Mouse (Mus musculus): Measurements from ENCODE around the gene Mtmr3.

Gene Mtmr3

GRCm38 (mm10) chr11:4522142-4522664 is 72.5 kb downstream of the Mtmr3 start:
- in situ Hi-C loops (cut with MboI) = no loop called here

DNA sequence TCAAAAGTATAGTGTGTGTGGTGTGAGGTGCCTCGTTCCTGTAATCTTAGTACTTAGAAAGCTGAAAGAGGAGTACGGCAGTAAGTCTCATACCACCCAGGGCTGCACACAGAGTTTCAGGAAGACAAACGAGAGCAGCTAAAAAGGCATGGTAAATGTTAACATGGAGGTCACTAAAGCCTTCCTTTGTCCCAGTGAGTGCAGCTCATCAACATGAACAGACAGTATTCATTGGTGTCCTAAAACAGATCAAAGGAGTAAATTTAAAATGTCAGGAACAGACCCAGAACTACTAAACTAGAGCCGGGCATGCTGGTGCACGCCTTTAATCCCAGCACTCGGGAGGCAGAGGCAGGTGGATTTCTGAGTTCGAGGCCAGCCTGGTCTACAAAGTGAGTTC is 75.7 kb downstream of the Mtmr3 start:
- in situ Hi-C loops (cut with MboI) = no loop called here

GRCm38 (mm10) chr11:4507421-4507820 is 87.2 kb downstream of the Mtmr3 start:
- in situ Hi-C loops (cut with MboI) = no loop called here

DNA sequence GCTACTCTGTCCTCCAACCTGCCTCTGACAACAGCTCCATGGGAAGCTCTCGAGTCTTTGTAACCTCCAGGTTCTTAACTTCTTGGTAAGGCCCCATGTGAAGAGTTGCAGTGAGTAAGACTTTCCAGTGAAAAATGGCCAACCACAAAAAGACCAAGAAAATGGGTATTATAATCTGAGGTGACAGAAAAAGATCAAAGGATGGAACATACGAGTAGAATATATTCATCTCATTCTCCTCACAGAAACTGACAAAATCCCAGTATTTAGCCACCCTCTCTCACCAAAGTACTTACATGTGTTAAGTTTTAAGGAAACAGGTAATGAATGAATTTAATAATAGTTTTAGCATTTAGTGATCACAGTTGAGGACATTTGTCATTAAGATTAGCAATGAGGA is 88.2 kb downstream of the Mtmr3 start:
- in situ Hi-C loops (cut with MboI) = no loop called here

- in situ Hi-C loops (cut with MboI) = no loop called here
Measured at GRCm38 (mm10) chr11:4502206-4502605, 92.5 kb downstream of the Mtmr3 start.

DNA sequence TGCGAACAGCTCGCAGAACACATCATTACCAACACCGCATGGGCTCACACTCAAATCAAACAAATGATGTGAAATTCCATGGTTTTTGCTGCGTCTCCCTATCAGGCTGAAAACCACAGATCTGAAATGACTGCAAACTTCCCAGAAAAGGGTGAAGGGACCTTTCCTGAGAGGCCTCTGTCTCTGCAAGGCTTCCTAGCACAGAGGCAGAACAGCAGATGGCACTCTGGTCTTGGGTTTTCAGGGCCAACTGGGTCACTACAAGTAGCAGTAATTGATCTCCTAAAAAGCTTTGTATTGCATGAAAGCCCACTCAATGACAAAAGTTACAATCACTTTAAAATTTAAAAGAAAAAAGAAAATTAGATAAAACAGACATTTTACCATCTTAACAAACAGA is 93.8 kb downstream of the Mtmr3 start:
- in situ Hi-C loops (cut with MboI) = no loop called here

DNA sequence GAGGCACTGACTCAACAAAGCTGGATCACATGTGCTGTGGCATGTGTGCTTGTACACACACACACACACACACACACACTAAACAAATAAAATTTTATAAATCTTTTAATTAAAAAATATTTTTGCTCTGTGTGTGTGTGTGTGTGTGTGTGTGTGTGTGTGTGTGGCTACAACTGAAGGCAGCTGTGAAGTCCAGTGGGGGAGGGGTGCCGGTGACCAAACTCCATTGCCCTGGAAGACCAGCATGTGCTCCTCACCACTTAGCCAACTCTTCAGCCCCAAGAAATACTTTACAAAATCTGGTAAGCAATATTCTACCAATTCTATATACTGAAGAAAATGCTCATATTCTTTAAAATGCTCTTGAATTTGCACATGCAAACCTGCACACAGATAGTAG is 94.4 kb downstream of the Mtmr3 start:
- in situ Hi-C loops (cut with MboI) = no loop called here

DNA sequence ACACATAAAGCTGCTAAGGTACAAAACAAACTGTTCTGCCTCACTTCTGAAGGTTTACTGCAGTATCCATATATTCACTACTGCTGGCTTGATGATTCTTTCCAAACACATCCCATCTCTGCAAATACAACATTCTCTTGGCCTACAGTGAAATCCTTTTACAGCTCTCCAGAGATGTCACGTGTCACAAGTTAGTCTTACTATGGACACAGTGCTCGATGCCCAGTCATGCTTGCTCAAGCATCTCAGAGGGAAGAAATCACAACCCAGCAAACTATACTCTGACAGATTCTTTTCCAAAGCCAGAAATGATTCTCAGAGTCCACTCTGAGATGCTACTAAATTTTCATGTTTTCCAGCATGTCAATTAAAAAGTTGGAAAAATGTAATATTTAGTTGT is 95.2 kb downstream of the Mtmr3 start:
- in situ Hi-C loops (cut with MboI) = no loop called here

GRCm38 (mm10) chr11:4498774-4499173 is 95.9 kb downstream of the Mtmr3 start:
- in situ Hi-C loops (cut with MboI) = no loop called here

GRCm38 (mm10) chr11:4497501-4498118 is 97.1 kb downstream of the Mtmr3 start:
- in situ Hi-C loops (cut with MboI) = no loop called here

DNA sequence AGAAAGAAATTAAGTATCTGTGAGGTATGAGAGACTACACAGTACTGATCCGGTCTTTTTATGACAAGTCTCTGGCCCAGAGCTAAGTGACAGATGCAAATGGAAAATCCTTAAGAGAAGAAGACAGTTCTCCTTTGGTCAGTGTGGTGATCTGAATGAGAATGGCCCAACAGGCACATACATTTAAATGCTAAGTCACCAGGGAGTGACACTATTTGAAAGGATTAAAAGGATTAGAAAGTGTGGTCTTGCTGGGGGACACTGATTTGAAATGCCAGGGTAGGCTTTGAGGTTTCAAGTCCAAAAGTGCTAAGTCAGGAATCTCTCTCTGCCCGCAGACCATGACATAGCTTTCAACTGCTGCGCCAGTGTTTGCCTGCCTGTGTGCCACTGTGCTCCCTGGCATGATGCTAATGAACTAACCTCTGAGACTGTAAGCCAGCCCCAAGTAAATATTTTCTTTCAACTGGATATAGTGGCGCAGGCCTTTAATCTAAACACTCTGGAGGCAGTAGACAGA is 99.6 kb downstream of the Mtmr3 start:
- in situ Hi-C loops (cut with MboI) = no loop called here

GRCm38 (mm10) chr11:4489207-4489606 is 105.5 kb downstream of the Mtmr3 start:
- in situ Hi-C loops (cut with MboI) = no loop called here

DNA sequence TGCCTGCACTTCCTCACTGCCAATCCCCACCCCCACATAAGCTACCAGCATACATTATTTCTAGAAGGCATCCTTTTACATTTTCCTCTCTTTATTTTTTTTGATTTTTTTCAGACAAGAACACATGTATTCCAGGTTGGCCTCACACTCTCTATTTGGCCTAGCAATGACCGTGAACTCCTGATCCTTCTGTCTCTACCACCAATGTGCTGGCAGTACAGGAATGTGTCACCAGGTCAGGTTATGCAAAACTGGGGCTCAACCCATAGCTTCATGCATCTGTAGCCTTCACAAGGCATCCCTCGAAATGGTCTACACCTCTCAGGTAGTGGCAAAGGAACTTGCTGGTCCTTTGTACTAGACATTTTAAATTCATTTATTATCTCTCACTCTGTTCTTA is 105.9 kb downstream of the Mtmr3 start:
- in situ Hi-C loops (cut with MboI) = no loop called here

- in situ Hi-C loops (cut with MboI) = no loop called here
Measured at GRCm38 (mm10) chr11:4488367-4488766, 106.3 kb downstream of the Mtmr3 start.

DNA sequence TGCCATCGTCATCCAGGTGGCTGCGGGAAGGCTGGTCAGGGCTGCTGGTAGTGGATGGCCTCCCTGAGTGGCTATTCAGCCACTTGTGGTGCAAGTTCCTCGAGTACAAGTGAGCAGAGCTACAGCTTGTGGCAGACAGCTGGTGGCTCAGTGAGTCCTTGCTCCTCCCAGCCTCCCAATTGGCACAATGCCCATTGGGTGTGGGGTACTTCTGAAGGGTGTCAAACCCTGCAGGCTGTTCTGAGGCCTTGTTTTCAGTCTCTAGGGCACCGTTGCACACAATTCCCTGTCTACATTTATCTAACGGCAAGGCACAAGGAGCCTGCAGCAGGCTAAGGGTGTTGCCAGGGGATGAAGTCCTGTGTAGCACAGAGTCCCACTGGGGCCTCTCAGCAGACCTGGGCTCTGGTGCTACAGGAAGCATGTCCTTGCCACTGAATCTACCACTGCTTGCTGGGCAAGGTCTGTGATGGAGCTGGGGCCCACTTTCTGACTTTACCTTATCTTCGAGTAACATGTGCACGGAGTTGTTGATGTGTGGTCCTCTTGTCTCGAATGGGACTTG is 107.2 kb downstream of the Mtmr3 start:
- in situ Hi-C loops (cut with MboI) = no loop called here

GRCm38 (mm10) chr11:4484541-4484940 is 110.1 kb downstream of the Mtmr3 start:
- in situ Hi-C loops (cut with MboI) = no loop called here

DNA sequence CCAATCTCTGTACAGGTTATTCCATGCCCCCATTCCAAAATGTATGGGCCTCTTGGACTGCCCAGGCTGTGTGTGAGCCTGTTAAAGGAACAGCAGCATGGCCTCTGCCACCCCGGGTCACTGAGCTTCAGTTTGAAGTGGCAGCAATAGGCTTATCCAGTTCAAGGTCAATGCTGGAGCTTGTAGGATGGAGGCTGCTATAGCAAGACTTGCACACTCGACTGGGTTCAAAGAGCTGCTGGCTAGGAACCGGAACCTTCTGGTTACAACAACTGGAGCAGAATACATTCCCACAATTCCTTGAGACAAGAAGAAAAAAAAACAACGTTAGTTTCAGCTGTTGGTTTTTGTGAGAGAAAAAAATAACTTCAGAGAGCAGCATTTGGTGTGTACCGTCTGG is 112.0 kb downstream of the Mtmr3 start:
- in situ Hi-C loops (cut with MboI) = no loop called here

DNA sequence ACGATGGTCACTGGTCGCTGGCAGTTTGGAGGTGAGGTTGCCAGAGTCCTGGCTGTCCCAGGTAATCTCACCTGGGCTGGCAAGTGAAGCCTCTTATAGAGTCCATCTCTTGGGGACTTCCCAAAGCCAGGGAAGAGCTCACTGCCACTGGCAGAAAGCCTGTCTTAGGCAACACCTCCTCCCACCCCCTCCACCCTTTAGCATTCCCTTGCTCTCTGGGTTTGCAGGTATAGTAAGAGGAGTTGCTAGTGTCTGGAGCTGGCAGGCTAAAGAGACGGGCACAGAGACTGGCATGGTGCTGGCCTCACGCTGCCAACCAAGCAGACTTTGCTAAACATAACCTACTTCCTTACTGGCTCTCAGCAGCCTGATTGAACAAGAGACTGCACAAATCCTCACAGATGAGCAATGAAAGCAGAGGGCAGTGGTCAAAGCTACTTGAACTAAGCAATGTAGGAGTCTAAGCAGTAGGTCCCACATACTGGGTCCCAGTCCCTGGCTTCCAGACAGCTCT is 118.4 kb downstream of the Mtmr3 start:
- in situ Hi-C loops (cut with MboI) = no loop called here

- in situ Hi-C loops (cut with MboI) = no loop called here
Measured at GRCm38 (mm10) chr11:4472464-4473179, 122.0 kb downstream of the Mtmr3 start.

- in situ Hi-C loops (cut with MboI) = no loop called here
Measured at GRCm38 (mm10) chr11:4471734-4472133, 122.9 kb downstream of the Mtmr3 start.

GRCm38 (mm10) chr11:4471251-4471650 is 123.4 kb downstream of the Mtmr3 start:
- in situ Hi-C loops (cut with MboI) = no loop called here

DNA sequence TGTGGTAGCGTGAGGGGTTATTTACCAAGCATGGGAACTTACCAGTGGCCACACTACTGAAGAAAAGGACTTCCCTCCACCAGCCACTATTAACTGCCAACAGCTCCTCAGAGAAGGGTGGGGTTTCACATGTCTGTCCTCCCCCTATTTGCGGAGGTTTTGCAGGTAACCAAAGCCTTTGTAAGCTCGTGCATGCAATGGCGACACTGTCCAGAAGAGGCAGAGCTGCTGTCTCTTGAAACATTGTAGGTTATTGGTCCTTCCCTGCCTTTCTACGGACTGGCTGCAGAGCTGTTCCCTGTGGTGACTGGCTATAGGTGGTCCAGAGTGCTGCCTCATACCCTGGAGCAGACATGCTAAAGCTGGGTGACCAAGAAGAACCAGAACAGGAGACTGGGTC is 125.6 kb downstream of the Mtmr3 start:
- in situ Hi-C loops (cut with MboI) = no loop called here

DNA sequence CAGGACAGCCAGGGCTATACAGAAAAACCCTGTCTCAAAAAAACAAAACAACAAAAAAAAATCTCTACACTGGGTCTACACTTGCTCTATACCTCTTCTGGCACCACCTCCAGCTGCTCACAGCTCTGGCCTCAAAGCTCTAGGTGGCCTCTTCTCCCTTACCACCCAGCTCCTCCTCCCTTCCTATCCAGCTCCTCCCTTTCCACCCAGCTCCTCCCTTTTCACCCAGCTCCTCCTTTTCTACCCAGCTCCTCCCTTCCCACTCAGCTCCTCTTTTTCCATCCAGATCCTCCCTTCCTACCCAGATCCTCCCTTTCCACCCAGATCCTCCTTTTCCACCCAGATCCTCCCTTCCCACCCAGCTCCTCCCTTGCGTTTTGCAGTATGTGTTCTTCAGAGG is 127.2 kb downstream of the Mtmr3 start:
- in situ Hi-C loops (cut with MboI) = no loop called here
